Mouse (Mus musculus) small intestine, adult 2 months (tissue): ENCODE measurements around the gene Ube4a.

Experiments
- CTCF ChIP-seq: fragments of 200-500 bp; IDR thresholded peaks from 2 replicates; pipeline ENCODE4 v1.5.1; 2012; ENCODE audit warnings: low read depth, mild to moderate bottlenecking, control low read depth, inconsistent platforms, low read length, moderate library complexity, mixed read lengths; ENCODE audit not compliant: insufficient replicate concordance, insufficient read length; ENCODE audit errors: extremely low read depth
- POLR2A ChIP-seq: fragments of 200-500 bp; IDR thresholded peaks from 2 replicates; pipeline ENCODE4 v1.6.1; 2012; ENCODE audit warnings: low read depth, mild to moderate bottlenecking, control low read depth, inconsistent platforms, low read length, moderate library complexity

DNA sequence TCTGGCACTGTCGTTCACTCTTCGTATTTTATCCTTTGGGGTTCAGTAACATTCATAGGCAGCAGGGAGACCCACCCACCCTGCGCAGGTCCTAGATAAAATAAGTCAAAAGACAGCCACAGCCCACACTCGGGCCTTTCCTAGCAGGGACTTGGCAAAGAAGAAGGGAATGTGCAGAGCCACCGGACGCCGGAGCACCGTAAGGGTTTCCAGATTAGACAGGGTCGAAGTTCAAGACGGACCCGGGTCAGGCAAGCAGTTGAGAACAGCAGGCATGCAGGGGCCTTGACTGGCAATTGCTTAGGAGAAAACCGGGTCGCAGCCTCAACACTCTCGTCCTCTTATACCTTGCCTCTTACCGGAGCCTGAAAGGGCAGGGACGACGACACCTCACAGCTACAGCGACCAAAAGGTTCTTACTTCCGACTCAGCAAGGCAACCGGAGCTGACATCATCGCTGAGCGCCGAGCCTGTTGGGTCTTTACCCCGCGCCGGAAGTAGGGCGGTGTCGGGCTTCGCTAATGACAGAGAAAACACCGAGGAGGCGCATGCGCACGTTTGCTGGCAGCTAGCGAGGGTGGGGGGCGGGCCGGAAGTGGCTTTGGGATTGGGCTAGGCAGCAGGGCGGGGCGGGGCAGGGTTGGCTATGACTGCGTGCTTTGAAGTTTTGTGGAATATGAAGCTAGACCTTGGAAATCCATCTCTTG, at the start of gene Ube4a:
- TF ChIP-seq CTCF (peak; percentile 6; the same call in 1 of the 2 replicates), POLR2A (peak; percentile 82)
